Mouse (Mus musculus): ENCODE data around the gene Hspa5. TPM values are rescaled to one million over a fixed set of nuclear protein-coding genes. Genes with fewer than 3 reads are reported as not detected.

Hspa5 gene
- total RNA-seq, 1 experiment from 2014 or later = 949 TPM

Other genes starting within 250 kb of the Hspa5 start
- 101 and 110 TPM in 2 replicates for gene Gapvd1, start 16.7 kb upstream of the Hspa5 start, total RNA-seq (2017)
- 34.9 and 66.2 TPM in 2 replicates for gene Rabepk, start 27.9 kb downstream of the Hspa5 start, total RNA-seq (2017)
- 76.7 and 81.1 TPM in 2 replicates for gene Fbxw2, start 54.3 kb downstream of the Hspa5 start, total RNA-seq (2017)
- gene Gm34653, start 61.0 kb downstream of the Hspa5 start, total RNA-seq (2017) = not detected in 2 replicates
- not detected in 2 replicates for gene Cutal, start 102.4 kb downstream of the Hspa5 start, total RNA-seq (2017)
- 27.8 and 54.6 TPM in 2 replicates for gene Psmd5, start 103.0 kb downstream of the Hspa5 start, total RNA-seq (2017)
- 5.7 and 10.0 TPM in 2 replicates for gene Phf19, start 142.1 kb downstream of the Hspa5 start, total RNA-seq (2017)
- 6.3 and 11.3 TPM in 2 replicates for gene Traf1, start 189.8 kb downstream of the Hspa5 start, total RNA-seq (2017)

Data from hematopoietic stem cell, adult 5-6 weeks (primary cell).